8 mouse cellular contexts compared by ENCODE assay signal in the genomic region with DNA sequence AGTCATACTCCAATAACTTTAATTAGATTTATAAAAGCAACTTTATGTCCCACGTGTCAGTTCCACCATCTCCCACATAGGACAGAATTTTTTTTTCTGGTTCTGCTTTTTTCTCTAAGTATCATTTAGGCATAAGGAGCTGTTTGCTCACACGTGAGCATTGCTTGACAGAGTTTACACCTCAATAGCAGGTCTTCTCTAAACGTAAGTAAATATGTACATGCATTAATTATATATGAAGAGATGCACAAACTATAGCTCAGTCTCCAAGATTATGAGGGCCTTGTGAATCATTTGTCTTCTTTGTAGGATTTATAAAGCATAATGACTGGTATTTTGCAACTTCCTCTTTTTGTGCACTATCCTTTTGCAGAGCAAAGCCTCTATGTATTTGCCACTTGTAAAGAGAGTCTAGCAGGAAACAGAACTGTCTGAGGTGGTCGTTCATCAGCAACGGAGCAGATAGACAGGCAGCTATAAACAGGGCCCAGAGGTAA. TPM values are rescaled to one million over a fixed set of nuclear protein-coding genes. Genes with fewer than 3 reads are reported as not detected.
DNase-seq lines count a peak whose midpoint lies in the region; ATAC-seq and TF ChIP-seq lines count a peak whose summit lies in the region.

A gene (plus strand): TSS at position 150 of the 497 bp plus-strand sequence.

- H3K36me3 ChIP-seq in kidney, postnatal 0 days (ENCODE audit: insufficient read depth, low read length), result no peaks in the 10 kb centered on the region
- H3K36me3 ChIP-seq in hindbrain, embryonic 16.5 days (ENCODE audit: control insufficient read depth, insufficient read depth, low read length), result no peaks in the 10 kb centered on the region
- no peaks in the 10 kb centered on the region for H3K36me3 ChIP-seq in liver, postnatal 0 days (replicated peaks; ENCODE audit: insufficient read depth, low read length)
- H3K36me3 ChIP-seq in stomach, embryonic 16.5 days (ENCODE audit: control insufficient read depth, insufficient read depth, low read length), result no peaks in the 10 kb centered on the region

- TF ChIP-seq CTCF in kidney, postnatal 0 days (IDR thresholded peaks at IDR 0.05; ENCODE audit: low read depth), result no peak
- TF ChIP-seq CTCF in gastrocnemius, adult 2 months (IDR thresholded peaks at IDR 0.05), result no peak
- TF ChIP-seq CTCF in liver, postnatal 0 days (IDR thresholded peaks at IDR 0.05; ENCODE audit: low read depth), result no peak

- no peak for DNase-seq in kidney, postnatal 0 days (ENCODE audit: low spot score)
- DNase-seq in kidney, postnatal 25 days, result no peak
- DNase-seq in adrenal gland, postnatal 25 days, result no peak
- DNase-seq in gastrocnemius, adult 2 months, result no peak
- no peak for DNase-seq in liver, postnatal 0 days
- DNase-seq in MN1 (ENCODE audit: low spot score), result no peak

- no peak within 1 kb of the TSS for H3K4me3 ChIP-seq in kidney, postnatal 0 days (replicated peaks; ENCODE audit: low read depth, low read length)
- H3K4me3 ChIP-seq in gastrocnemius, adult 2 months, result peak within 1 kb of the TSS; percentile 50
- no peak within 1 kb of the TSS for H3K4me3 ChIP-seq in hindbrain, embryonic 16.5 days (ENCODE audit: low read length)
- H3K4me3 ChIP-seq in liver, postnatal 0 days (ENCODE audit: low read depth, low read length), result peak within 1 kb of the TSS; percentile 45
- H3K4me3 ChIP-seq in stomach, embryonic 16.5 days (replicated peaks; ENCODE audit: low read length), result no peak within 1 kb of the TSS; the same call in 1 of the 2 replicates

- no peaks in the 10 kb centered on the region for H3K9me3 ChIP-seq in kidney, postnatal 0 days (replicated peaks; ENCODE audit: low read length)
- H3K9me3 ChIP-seq in hindbrain, embryonic 16.5 days (ENCODE audit: control insufficient read depth, low read length), result no peaks in the 10 kb centered on the region
- no peaks in the 10 kb centered on the region for H3K9me3 ChIP-seq in liver, postnatal 0 days (ENCODE audit: low read length)
- H3K9me3 ChIP-seq in stomach, embryonic 16.5 days (replicated peaks; ENCODE audit: control insufficient read depth, low read length), result no peaks in the 10 kb centered on the region

- no peak for TF ChIP-seq EP300 in liver, postnatal 0 days (IDR thresholded peaks at IDR 0.05; ENCODE audit: low read depth)

- no peaks in the 10 kb centered on the region for H3K27me3 ChIP-seq in kidney, postnatal 0 days (ENCODE audit: insufficient read depth, low read length)
- H3K27me3 ChIP-seq in hindbrain, embryonic 16.5 days (replicated peaks; ENCODE audit: control insufficient read depth, insufficient read depth, low read length), result no peaks in the 10 kb centered on the region
- H3K27me3 ChIP-seq in liver, postnatal 0 days (ENCODE audit: insufficient read depth, low read length), result no peaks in the 10 kb centered on the region
- no peaks in the 10 kb centered on the region for H3K27me3 ChIP-seq in stomach, embryonic 16.5 days (ENCODE audit: control insufficient read depth, insufficient read depth, low read length)

- no peaks in the 10 kb centered on the region for H3K4me1 ChIP-seq in kidney, postnatal 0 days (replicated peaks; ENCODE audit: insufficient read depth, low read length)
- no peaks in the 10 kb centered on the region for H3K4me1 ChIP-seq in hindbrain, embryonic 16.5 days (ENCODE audit: control insufficient read depth, insufficient read depth, low read depth, low read length)
- H3K4me1 ChIP-seq in liver, postnatal 0 days (ENCODE audit: insufficient read depth), result peaks cover 5% of the 10 kb centered on the region; the same call in 1 of the 2 replicates
- no peaks in the 10 kb centered on the region for H3K4me1 ChIP-seq in stomach, embryonic 16.5 days (ENCODE audit: control insufficient read depth, insufficient read depth, low read length)

- WGBS in kidney, postnatal 0 days, result 49% methylated on average over 5 of the region's 5 CpGs
- WGBS in hindbrain, embryonic 16.5 days, result 67% methylated on average over 5 of the region's 5 CpGs
- WGBS in liver, postnatal 0 days (ENCODE audit: insufficient replicate concordance), result 31% methylated on average over 5 of the region's 5 CpGs
- WGBS in stomach, embryonic 16.5 days, result 42% methylated on average over 5 of the region's 5 CpGs

- no peak within 1 kb of the TSS for H3K4me2 ChIP-seq in kidney, postnatal 0 days (ENCODE audit: low read length)
- H3K4me2 ChIP-seq in hindbrain, embryonic 16.5 days (ENCODE audit: low read length), result no peak within 1 kb of the TSS
- H3K4me2 ChIP-seq in liver, postnatal 0 days (ENCODE audit: low read depth, low read length), result peak within 1 kb of the TSS; percentile 67
- 0 out of 2 replicates have a peak within 1 kb of the TSS, but pooled peaks have one; percentile 3 for H3K4me2 ChIP-seq in stomach, embryonic 16.5 days (ENCODE audit: low read depth, low read length)

- intact Hi-C loops in gastrocnemius, adult 2 months (cut with DNase I), result no loop called here

- no peak within 1 kb of the TSS for H3K27ac ChIP-seq in kidney, postnatal 0 days
- H3K27ac ChIP-seq in gastrocnemius, adult 2 months, result peak within 1 kb of the TSS; percentile 86
- H3K27ac ChIP-seq in hindbrain, embryonic 16.5 days (ENCODE audit: low read depth, low read length), result no peak within 1 kb of the TSS
- peak within 1 kb of the TSS; percentile 86 for H3K27ac ChIP-seq in liver, postnatal 0 days (ENCODE audit: low read depth)
- no peak within 1 kb of the TSS for H3K27ac ChIP-seq in stomach, embryonic 16.5 days (ENCODE audit: low read length)

- no peak for ATAC-seq in kidney, postnatal 0 days (replicated peaks; ENCODE audit: low FRiP score, low read depth)
- ATAC-seq in hindbrain, embryonic 16.5 days, result no peak
- peak; percentile 47 for ATAC-seq in liver, postnatal 0 days
- no peak for ATAC-seq in stomach, embryonic 16.5 days (ENCODE audit: insufficient read depth, low FRiP score)

- no peak within 1 kb of the TSS for H3K9ac ChIP-seq in kidney, postnatal 0 days (ENCODE audit: low read depth, low read length)
- H3K9ac ChIP-seq in hindbrain, embryonic 16.5 days (ENCODE audit: low read depth, low read length), result no peak within 1 kb of the TSS
- peak within 1 kb of the TSS; percentile 55 for H3K9ac ChIP-seq in liver, postnatal 0 days (replicated peaks)
- no peak within 1 kb of the TSS for H3K9ac ChIP-seq in stomach, embryonic 16.5 days (ENCODE audit: low read length)

RNA-seq across cellular contexts. Expression of the gene that starts here (rescaled TPM):
- polyA plus RNA-seq in kidney, postnatal 0 days (2015; fragmentation: Nextera tagmentation; extraction: Ambion mirVana), result 69.2 and 70.2 TPM in 2 replicates
- 556 and 573 TPM in 2 replicates for total RNA-seq in adrenal gland, postnatal 25 days (2021)
- total RNA-seq in gastrocnemius, adult 2 months (2021), result 100 to 1,000 TPM; 495 to 592 TPM
- 45.0 and 54.3 TPM in 2 replicates for polyA plus RNA-seq in hindbrain, embryonic 16.5 days (2015; fragmentation: Nextera tagmentation; extraction: Ambion mirVana)
- polyA plus RNA-seq in liver, postnatal 0 days (2015; fragmentation: Nextera tagmentation; extraction: Ambion mirVana), result 61.3 and 73.3 TPM in 2 replicates
- polyA plus RNA-seq in stomach, embryonic 16.5 days (2015; fragmentation: Nextera tagmentation; extraction: Ambion mirVana), result 101 and 106 TPM in 2 replicates

Comparison
In these comparisons a context has a peak if more than half of its experiments do, and no peak if none do; other contexts are left out.
1. H3K27ac ChIP-seq: peak in gastrocnemius, adult 2 months (single experiment) and liver, postnatal 0 days (single experiment); none in kidney, postnatal 0 days (single experiment), hindbrain, embryonic 16.5 days (single experiment) and stomach, embryonic 16.5 days (single experiment).
2. H3K4me2 ChIP-seq: peak in liver, postnatal 0 days (single experiment) and stomach, embryonic 16.5 days (single experiment); none in kidney, postnatal 0 days (single experiment) and hindbrain, embryonic 16.5 days (single experiment).
3. H3K4me3 ChIP-seq: peak in gastrocnemius, adult 2 months (single experiment) and liver, postnatal 0 days (single experiment); none in kidney, postnatal 0 days (single experiment), hindbrain, embryonic 16.5 days (single experiment) and stomach, embryonic 16.5 days (single experiment).